Mouse (Mus musculus): ENCODE results near the gene Lilr4b. TPM values are rescaled to one million over a fixed set of nuclear protein-coding genes. Genes with fewer than 3 reads are reported as not detected.
"Not testable (repeated sequence)": the region's sequence is repeated elsewhere in the genome, so short reads cannot be mapped to it uniquely, and the experiment has no call there.

Lilr4b gene
- 0.13 and 0.21 TPM in 2 replicates for polyA plus RNA-seq (2012; rRNA removed)

GRCm38 (mm10) chr10:51480397-51480796, at the start of gene Lilr4b, which contains the start of gene Gm49339:
Lilr4b (plus strand) TSS chr10:51480632.
Gm49339 (plus strand) TSS chr10:51480612.
- not testable (repeated sequence) for DNase-seq (ENCODE audit: low read depth)

GRCm38 (mm10) chr10:51432940-51433339, 47.5 kb upstream of the Lilr4b start:
- TF ChIP-seq CTCF (IDR thresholded peaks at IDR 0.05; ENCODE audit: borderline replicate concordance, extremely low read depth, insufficient read depth, insufficient read length): no peak
- TF ChIP-seq POLR2A (IDR thresholded peaks at IDR 0.05; ENCODE audit: borderline replicate concordance, extremely low read depth, insufficient read depth, insufficient read length, poor library complexity, severe bottlenecking): no peak
- DNase-seq (ENCODE audit: low read depth): no peak

- no peak for DNase-seq (ENCODE audit: low read depth)
- TF ChIP-seq POLR2A (IDR thresholded peaks at IDR 0.05; ENCODE audit: borderline replicate concordance, extremely low read depth, insufficient read depth, insufficient read length, poor library complexity, severe bottlenecking) (no peak), CTCF (IDR thresholded peaks at IDR 0.05; ENCODE audit: borderline replicate concordance, extremely low read depth, insufficient read depth, insufficient read length) (no peak)
These were observed 44.7 kb upstream of the Lilr4b start for GRCm38 (mm10) chr10:51435684-51436083.

- no peak for DNase-seq (ENCODE audit: low read depth)
- TF ChIP-seq CTCF (IDR thresholded peaks at IDR 0.05; ENCODE audit: borderline replicate concordance, extremely low read depth, insufficient read depth, insufficient read length) (no peak), POLR2A (IDR thresholded peaks at IDR 0.05; ENCODE audit: borderline replicate concordance, extremely low read depth, insufficient read depth, insufficient read length, poor library complexity, severe bottlenecking) (no peak)
These were observed 28.8 kb upstream of the Lilr4b start for GRCm38 (mm10) chr10:51451610-51452009.

- TF ChIP-seq CTCF (IDR thresholded peaks at IDR 0.05; ENCODE audit: borderline replicate concordance, extremely low read depth, insufficient read depth, insufficient read length): no peak
- TF ChIP-seq POLR2A (IDR thresholded peaks at IDR 0.05; ENCODE audit: borderline replicate concordance, extremely low read depth, insufficient read depth, insufficient read length, poor library complexity, severe bottlenecking): no peak
- no peak for DNase-seq (ENCODE audit: low read depth)
These were observed 26.7 kb upstream of the Lilr4b start for GRCm38 (mm10) chr10:51453616-51454298.

GRCm38 (mm10) chr10:51454365-51454764, 26.1 kb upstream of the Lilr4b start:
- TF ChIP-seq POLR2A (IDR thresholded peaks at IDR 0.05; ENCODE audit: borderline replicate concordance, extremely low read depth, insufficient read depth, insufficient read length, poor library complexity, severe bottlenecking): no peak
- TF ChIP-seq CTCF (IDR thresholded peaks at IDR 0.05; ENCODE audit: borderline replicate concordance, extremely low read depth, insufficient read depth, insufficient read length): no peak
- no peak for DNase-seq (ENCODE audit: low read depth)

GRCm38 (mm10) chr10:51455762-51456161, 24.7 kb upstream of the Lilr4b start:
- no peak for TF ChIP-seq POLR2A (IDR thresholded peaks at IDR 0.05; ENCODE audit: borderline replicate concordance, extremely low read depth, insufficient read depth, insufficient read length, poor library complexity, severe bottlenecking)
- TF ChIP-seq CTCF (IDR thresholded peaks at IDR 0.05; ENCODE audit: borderline replicate concordance, extremely low read depth, insufficient read depth, insufficient read length): no peak
- DNase-seq (ENCODE audit: low read depth): no peak

GRCm38 (mm10) chr10:51456369-51456768, 24.1 kb upstream of the Lilr4b start:
- no peak for DNase-seq (ENCODE audit: low read depth)
- TF ChIP-seq CTCF (IDR thresholded peaks at IDR 0.05; ENCODE audit: borderline replicate concordance, extremely low read depth, insufficient read depth, insufficient read length) (no peak), POLR2A (IDR thresholded peaks at IDR 0.05; ENCODE audit: borderline replicate concordance, extremely low read depth, insufficient read depth, insufficient read length, poor library complexity, severe bottlenecking) (no peak)

GRCm38 (mm10) chr10:51463800-51464199, 16.6 kb upstream of the Lilr4b start:
- not testable (repeated sequence) for DNase-seq (ENCODE audit: low read depth)

- DNase-seq (ENCODE audit: low read depth): not testable (repeated sequence)
These were observed 10.3 kb downstream of the Lilr4b start, which contains the start of gene Lilrb4a for GRCm38 (mm10) chr10:51490691-51491090. Lilrb4a (plus strand) TSS chr10:51490956.

- no peak for DNase-seq (ENCODE audit: low read depth)
- TF ChIP-seq POLR2A (IDR thresholded peaks at IDR 0.05; ENCODE audit: borderline replicate concordance, extremely low read depth, insufficient read depth, insufficient read length, poor library complexity, severe bottlenecking) (no peak), CTCF (IDR thresholded peaks at IDR 0.05; ENCODE audit: borderline replicate concordance, extremely low read depth, insufficient read depth, insufficient read length) (no peak)
These were observed 39.6 kb downstream of the Lilr4b start for GRCm38 (mm10) chr10:51520021-51520420.

GRCm38 (mm10) chr10:51521453-51521852, 41.0 kb downstream of the Lilr4b start:
- DNase-seq (ENCODE audit: low read depth): no peak
- TF ChIP-seq POLR2A (IDR thresholded peaks at IDR 0.05; ENCODE audit: borderline replicate concordance, extremely low read depth, insufficient read depth, insufficient read length, poor library complexity, severe bottlenecking): no peak
- no peak for TF ChIP-seq CTCF (IDR thresholded peaks at IDR 0.05; ENCODE audit: borderline replicate concordance, extremely low read depth, insufficient read depth, insufficient read length)

GRCm38 (mm10) chr10:51526090-51526489, 45.7 kb downstream of the Lilr4b start:
- TF ChIP-seq POLR2A (IDR thresholded peaks at IDR 0.05; ENCODE audit: borderline replicate concordance, extremely low read depth, insufficient read depth, insufficient read length, poor library complexity, severe bottlenecking) (no peak), CTCF (IDR thresholded peaks at IDR 0.05; ENCODE audit: borderline replicate concordance, extremely low read depth, insufficient read depth, insufficient read length) (no peak)
- DNase-seq (ENCODE audit: low read depth): no peak

Data from brain, embryonic 14.5 days (tissue).